Mouse (Mus musculus): Measurements from ENCODE around the gene Timm8b. TPM values are rescaled to one million over a fixed set of nuclear protein-coding genes. Genes with fewer than 3 reads are reported as not detected.

The Timm8b gene
- 107 and 113 TPM in 2 replicates for polyA plus RNA-seq (2011; ENCODE audit: insufficient read length, low read depth, missing spikeins)

GRCm38 (mm10) chr9:50603189-50603997 lies at the start of gene Timm8b, which contains the start of gene Sdhd:
Timm8b (plus strand) TSS chr9:50603910.
Sdhd (minus strand) TSS chr9:50603812.
- H3K4me3 ChIP-seq (ENCODE audit: insufficient read depth, low read length): peak within 1 kb of the TSS; percentile 90
- TF ChIP-seq POLR2A (IDR thresholded peaks at IDR 0.05; ENCODE audit: low read depth, low read length): peak; percentile 97
- TF ChIP-seq CTCF (IDR thresholded peaks at IDR 0.05; ENCODE audit: borderline replicate concordance, insufficient read depth, low read length): no peak
- H3K4me1 ChIP-seq (ENCODE audit: control insufficient read depth, insufficient read depth, low read length): peaks cover 7% of the 10 kb centered on the region
- H3K27ac ChIP-seq (ENCODE audit: insufficient read depth, low read length): peak within 1 kb of the TSS; percentile 70

- 0 out of 2 replicates have a peak, but pooled peaks have one; percentile 43 for TF ChIP-seq POLR2A (IDR thresholded peaks at IDR 0.05; ENCODE audit: low read depth, low read length)
- no peak for TF ChIP-seq CTCF (IDR thresholded peaks at IDR 0.05; ENCODE audit: borderline replicate concordance, insufficient read depth, low read length)
- Histone ChIP-seq H3K4me3 (ENCODE audit: insufficient read depth, low read length) (no peak within 1 kb of the TSS), H3K27ac (ENCODE audit: insufficient read depth, low read length) (peak within 1 kb of the TSS; percentile 44; the same call in 1 of the 2 replicates), H3K4me1 (ENCODE audit: control insufficient read depth, insufficient read depth, low read length) (no peaks in the 10 kb centered on the region)
Measured at GRCm38 (mm10) chr9:50554241-50555093, 49.2 kb upstream of the Timm8b start, which contains the start of gene Il18. Il18 (plus strand) TSS chr9:50554827.

- H3K27ac ChIP-seq (ENCODE audit: insufficient read depth, low read length): peak within 1 kb of the TSS; percentile 44; the same call in 1 of the 2 replicates
- TF ChIP-seq POLR2A (IDR thresholded peaks at IDR 0.05; ENCODE audit: low read depth, low read length) (no peak), CTCF (IDR thresholded peaks at IDR 0.05; ENCODE audit: borderline replicate concordance, insufficient read depth, low read length) (no peak)
- no peaks in the 10 kb centered on the region for H3K4me1 ChIP-seq (ENCODE audit: control insufficient read depth, insufficient read depth, low read length)
- H3K4me3 ChIP-seq (ENCODE audit: insufficient read depth, low read length): no peak within 1 kb of the TSS
Measured at GRCm38 (mm10) chr9:50555094-50555446, 48.6 kb upstream of the Timm8b start, which contains the start of gene Bco2. Bco2 (minus strand) TSS chr9:50555181.

DNA sequence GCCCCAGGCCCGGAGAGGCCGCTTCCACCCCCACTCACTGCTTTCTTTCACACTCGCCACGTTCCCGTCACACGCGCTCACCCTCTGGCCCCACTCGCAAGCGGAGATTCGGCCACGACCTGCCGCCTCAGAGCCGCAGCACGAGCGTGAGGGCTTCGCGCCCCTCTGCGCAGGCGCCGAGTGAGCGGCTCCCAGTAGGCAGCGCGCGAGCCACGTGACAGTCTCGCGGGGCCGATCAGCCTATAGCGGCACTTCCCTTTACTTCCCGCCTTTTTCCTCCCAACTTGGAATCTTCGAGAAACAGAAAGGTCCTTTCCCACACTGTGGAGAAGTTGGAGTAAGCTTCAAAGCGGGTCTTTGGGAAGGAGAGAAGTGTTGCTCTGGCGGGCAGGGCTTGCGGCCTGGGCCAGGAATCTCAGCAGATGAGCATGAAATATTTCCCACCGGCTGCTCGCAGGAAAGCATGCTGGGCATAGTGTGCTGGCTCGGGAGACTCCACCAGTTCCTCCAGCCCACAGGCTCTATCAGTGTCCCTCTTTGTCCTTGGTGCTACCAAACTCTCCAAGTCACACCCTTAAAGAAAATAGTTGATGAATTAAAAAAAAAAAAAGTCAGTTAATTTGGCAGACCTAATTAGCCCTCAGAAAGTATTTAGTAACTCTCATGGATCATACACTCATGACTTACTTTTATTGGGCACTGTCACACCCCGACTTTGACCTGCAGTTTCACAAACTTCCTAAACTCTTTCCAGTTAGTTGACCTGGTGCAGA lies 42.4 kb upstream of the Timm8b start, which contains the start of gene Tex12:
TSS of gene Tex12 (minus strand) at position 181 of the 773 bp plus-strand sequence.
- H3K4me1 ChIP-seq (ENCODE audit: control insufficient read depth, insufficient read depth, low read length): no peaks in the 10 kb centered on the region; the same call in 1 of the 2 replicates
- H3K4me3 ChIP-seq (ENCODE audit: insufficient read depth, low read length): no peak within 1 kb of the TSS
- no peak within 1 kb of the TSS for H3K27ac ChIP-seq (ENCODE audit: insufficient read depth, low read length)
- TF ChIP-seq POLR2A (IDR thresholded peaks at IDR 0.05; ENCODE audit: low read depth, low read length) (no peak), CTCF (IDR thresholded peaks at IDR 0.05; ENCODE audit: borderline replicate concordance, insufficient read depth, low read length) (no peak)

DNA sequence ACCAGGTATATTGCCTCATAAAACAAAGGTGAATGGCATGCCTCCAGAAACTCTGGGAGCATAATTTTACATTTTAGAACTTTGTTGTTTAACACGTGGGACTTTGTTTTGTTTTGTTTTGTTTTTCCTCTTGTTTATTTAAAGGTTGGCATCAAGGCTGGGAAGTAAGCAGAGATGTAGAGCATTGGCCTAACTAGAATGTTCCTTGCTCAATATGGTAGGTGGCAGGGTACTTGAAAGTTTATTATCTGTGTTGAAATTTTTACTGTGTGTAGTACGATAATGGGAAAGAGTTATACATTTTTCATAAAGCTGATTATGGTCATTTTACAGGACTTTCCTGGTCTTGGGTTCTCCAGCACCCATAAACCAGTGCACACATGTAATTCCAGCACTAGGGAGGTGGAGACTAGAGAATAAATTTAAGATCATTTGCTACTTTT lies 41.8 kb upstream of the Timm8b start:
- H3K4me1 ChIP-seq (ENCODE audit: control insufficient read depth, insufficient read depth, low read length): no peaks in the 10 kb centered on the region; the same call in 1 of the 2 replicates
- TF ChIP-seq POLR2A (IDR thresholded peaks at IDR 0.05; ENCODE audit: low read depth, low read length): no peak
- TF ChIP-seq CTCF (IDR thresholded peaks at IDR 0.05; ENCODE audit: borderline replicate concordance, insufficient read depth, low read length): no peak
- H3K27ac ChIP-seq (ENCODE audit: insufficient read depth, low read length): no peak overlapping the region
- no peak overlapping the region for H3K4me3 ChIP-seq (ENCODE audit: insufficient read depth, low read length)

GRCm38 (mm10) chr9:50565173-50565572 lies 38.5 kb upstream of the Timm8b start:
- no peak for TF ChIP-seq POLR2A (IDR thresholded peaks at IDR 0.05; ENCODE audit: low read depth, low read length)
- TF ChIP-seq CTCF (IDR thresholded peaks at IDR 0.05; ENCODE audit: borderline replicate concordance, insufficient read depth, low read length): no peak

GRCm38 (mm10) chr9:50565940-50566339 lies 37.8 kb upstream of the Timm8b start:
- Histone ChIP-seq H3K4me3 (ENCODE audit: insufficient read depth, low read length) (no peak overlapping the region), H3K27ac (ENCODE audit: insufficient read depth, low read length) (no peak overlapping the region), H3K4me1 (ENCODE audit: control insufficient read depth, insufficient read depth, low read length) (no peaks in the 10 kb centered on the region; the same call in 1 of the 2 replicates)
- TF ChIP-seq CTCF (IDR thresholded peaks at IDR 0.05; ENCODE audit: borderline replicate concordance, insufficient read depth, low read length): no peak

More at GRCm38 (mm10) chr9:50565173-50565572, 38.5 kb upstream of the Timm8b start:
- Histone ChIP-seq H3K4me3 (ENCODE audit: insufficient read depth, low read length) (no peak overlapping the region), H3K4me1 (ENCODE audit: control insufficient read depth, insufficient read depth, low read length) (no peaks in the 10 kb centered on the region; the same call in 1 of the 2 replicates), H3K27ac (ENCODE audit: insufficient read depth, low read length) (no peak overlapping the region)

DNA sequence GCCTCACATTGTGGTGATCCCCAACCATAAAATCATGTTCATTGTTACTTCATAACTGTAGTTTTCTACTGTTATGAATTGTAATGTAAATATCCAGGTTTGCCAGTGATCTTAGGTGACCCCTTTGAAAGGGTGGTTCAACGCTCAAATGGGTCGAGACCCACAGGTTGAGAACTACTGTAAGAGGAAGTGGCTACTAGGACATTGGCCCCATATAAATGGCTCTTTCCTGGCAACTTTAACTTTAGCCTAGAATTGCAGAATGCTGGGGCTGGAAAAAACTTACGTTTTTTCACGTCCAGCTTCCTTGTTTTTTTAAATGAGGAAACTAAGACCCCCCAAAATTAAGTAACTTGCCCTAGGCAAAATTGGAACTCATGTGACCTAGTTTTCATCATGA lies 36.3 kb upstream of the Timm8b start:
- TF ChIP-seq CTCF (IDR thresholded peaks at IDR 0.05; ENCODE audit: borderline replicate concordance, insufficient read depth, low read length) (no peak), POLR2A (IDR thresholded peaks at IDR 0.05; ENCODE audit: low read depth, low read length) (no peak)
- Histone ChIP-seq H3K4me1 (ENCODE audit: control insufficient read depth, insufficient read depth, low read length) (no peaks in the 10 kb centered on the region; the same call in 1 of the 2 replicates), H3K4me3 (ENCODE audit: insufficient read depth, low read length) (no peak overlapping the region), H3K27ac (ENCODE audit: insufficient read depth, low read length) (no peak overlapping the region)

- no peaks in the 10 kb centered on the region; the same call in 1 of the 2 replicates for H3K4me1 ChIP-seq (ENCODE audit: control insufficient read depth, insufficient read depth, low read length)
- H3K27ac ChIP-seq (ENCODE audit: insufficient read depth, low read length): no peak overlapping the region
- TF ChIP-seq CTCF (IDR thresholded peaks at IDR 0.05; ENCODE audit: borderline replicate concordance, insufficient read depth, low read length): no peak
- TF ChIP-seq POLR2A (IDR thresholded peaks at IDR 0.05; ENCODE audit: low read depth, low read length): no peak
- H3K4me3 ChIP-seq (ENCODE audit: insufficient read depth, low read length): no peak overlapping the region
Measured at GRCm38 (mm10) chr9:50567881-50568280, 35.8 kb upstream of the Timm8b start.
